Mouse (Mus musculus) limb, embryonic 10.5 days (tissue): ENCODE data around the gene Mrpl16. TPM values are rescaled to one million over a fixed set of nuclear protein-coding genes. Genes with fewer than 3 reads are reported as not detected.

Experiments
- DNase-seq: peaks from one replicate; pipeline ENCODE4 v3.0.0-alpha.2; 2017; ENCODE audit warnings: low spot score
- H3K27ac ChIP-seq: fragments of 300-500 bp; sonication (generic); 2 replicates; pipeline ENCODE4 v1.5.1; 2016; ENCODE audit warnings: mild to moderate bottlenecking
- H3K27me3 ChIP-seq: fragments of 300-500 bp; sonication (generic); 2 replicates; pipeline ENCODE4 v1.6.1; 2016; ENCODE audit warnings: low read depth, mild to moderate bottlenecking; ENCODE audit not compliant: poor library complexity, severe bottlenecking
- H3K36me3 ChIP-seq: fragments of 300-500 bp; sonication (generic); 2 replicates; pipeline ENCODE4 v1.6.1; 2016; ENCODE audit warnings: mild to moderate bottlenecking, moderate library complexity
- H3K4me1 ChIP-seq: fragments of 300-500 bp; sonication (generic); 2 replicates; pipeline ENCODE4 v1.6.1; 2016
- H3K4me3 ChIP-seq: fragments of 300-500 bp; sonication (generic); 2 replicates; pipeline ENCODE4 v1.5.1; 2016; ENCODE audit warnings: mild to moderate bottlenecking, moderate library complexity
- H3K9me3 ChIP-seq: fragments of 300-500 bp; sonication (generic); replicated peaks from 2 replicates; pipeline ENCODE4 v1.6.1; 2016; ENCODE audit warnings: mild to moderate bottlenecking
- WGBS: fragments of 180-500 bp; shearing (Covaris S2); methylation state at CpG from one replicate; pipeline ENCODE4 v1.1.7; 2016; 5-methylcytosine and 5-hydroxymethylcytosine counted together
- polyA plus RNA-seq: library from polyadenylated mRNA; unstranded; fragments of >200 nt; fragmentation: Nextera tagmentation; extraction: Ambion mirVana; gene quantifications from 2 replicates; pipeline ENCODE4 v1.2.1, GENCODE M21; 2016

Mrpl16 gene
- polyA plus RNA-seq, 1 experiment from 2014 or later, result 54.2 TPM

DNA sequence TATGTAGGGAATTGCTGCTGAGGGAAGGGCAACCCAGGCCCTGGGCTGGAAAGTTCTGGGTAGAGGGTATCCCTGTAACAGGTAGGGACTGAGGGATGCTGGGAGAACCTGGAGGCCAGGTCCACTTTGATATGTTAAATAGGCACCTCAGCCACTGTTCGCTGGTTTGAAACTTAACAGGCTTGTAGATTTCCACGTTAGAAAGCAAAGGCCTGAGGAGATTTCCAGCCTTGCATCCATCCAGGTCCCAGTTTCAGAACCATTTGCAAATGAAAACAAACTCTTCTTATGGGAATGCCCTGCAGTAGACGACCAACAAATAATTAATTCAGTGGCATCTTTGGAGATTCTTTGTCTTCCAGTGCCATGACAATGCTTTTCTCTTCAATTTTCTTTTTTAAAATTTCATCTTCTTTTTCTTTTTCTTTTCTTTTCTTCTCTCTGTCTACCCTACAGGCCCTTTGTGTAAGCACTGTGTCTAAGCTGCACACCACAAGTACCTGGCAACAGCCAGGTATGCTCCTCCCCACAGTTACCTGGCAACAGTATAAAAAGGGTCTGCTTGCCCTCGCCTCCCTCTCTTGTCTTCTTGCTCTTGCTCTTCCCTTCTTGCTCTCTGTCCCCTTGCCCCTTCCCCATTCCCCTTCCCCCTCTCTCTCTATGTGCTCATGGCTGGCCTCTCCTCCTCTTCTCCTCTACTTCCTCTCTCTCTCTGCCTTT lies 53.3 kb downstream of the Mrpl16 start:
- Histone ChIP-seq H3K4me3 (no peak overlapping the region), H3K27me3 (peaks cover 18% of the 10 kb centered on the region), H3K4me1 (peaks cover 10% of the 10 kb centered on the region), H3K9me3 (no peaks in the 10 kb centered on the region), H3K27ac (no peak overlapping the region), H3K36me3 (no peaks in the 10 kb centered on the region)
- DNase-seq, result no peak
- 27% methylated on average over 4 of the region's 4 CpGs for WGBS

Other genes starting within 250 kb of the Mrpl16 start
- 0.31 and 0.36 TPM in 2 replicates for gene Ms4a4d, start 233.6 kb upstream of the Mrpl16 start, polyA plus RNA-seq
- 0.30 and 0.49 TPM in 2 replicates for gene Ms4a6d, start 165.5 kb upstream of the Mrpl16 start, polyA plus RNA-seq
- gene Ms4a2, start 146.7 kb upstream of the Mrpl16 start, polyA plus RNA-seq, result not detected in 2 replicates
- not detected in 2 replicates for gene Ms4a3, start 129.5 kb upstream of the Mrpl16 start, polyA plus RNA-seq
- gene Oosp2, start 109.8 kb upstream of the Mrpl16 start, polyA plus RNA-seq, result not detected in 2 replicates
- not detected in 2 replicates for gene Oosp1, start 79.2 kb upstream of the Mrpl16 start, polyA plus RNA-seq
- not detected in 2 replicates for gene Oosp3, start 73.3 kb upstream of the Mrpl16 start, polyA plus RNA-seq
- gene Gif, start 22.8 kb upstream of the Mrpl16 start, polyA plus RNA-seq, result not detected in 2 replicates
- 5.6 and 6.3 TPM in 2 replicates for gene Stx3, start 49.0 kb downstream of the Mrpl16 start, polyA plus RNA-seq
- 0.06 TPM in 1 of 2 replicates, not detected in the other for gene Olfr1417, start 68.8 kb downstream of the Mrpl16 start, polyA plus RNA-seq
- not detected in 2 replicates for gene Olfr1418, start 90.7 kb downstream of the Mrpl16 start, polyA plus RNA-seq
- not detected in 2 replicates for gene Olfr1419, start 104.7 kb downstream of the Mrpl16 start, polyA plus RNA-seq
- gene Olfr1420, start 116.2 kb downstream of the Mrpl16 start, polyA plus RNA-seq, result not detected in 2 replicates
- 20.4 and 21.2 TPM in 2 replicates for gene Patl1, start 142.0 kb downstream of the Mrpl16 start, polyA plus RNA-seq
- 3.3 and 3.4 TPM in 2 replicates for gene Osbp, start 195.6 kb downstream of the Mrpl16 start, polyA plus RNA-seq